Mouse (Mus musculus): ENCODE results near the gene Stard13.

Stard13 gene

GRCm38 (mm10) chr5:151233400-151234031 is at the start of gene Stard13:
TSS of gene Stard13 (minus strand) at chr5:151233836.
- peak; percentile 6 for DNase-seq (ENCODE audit: low read depth, low spot score)

DNA sequence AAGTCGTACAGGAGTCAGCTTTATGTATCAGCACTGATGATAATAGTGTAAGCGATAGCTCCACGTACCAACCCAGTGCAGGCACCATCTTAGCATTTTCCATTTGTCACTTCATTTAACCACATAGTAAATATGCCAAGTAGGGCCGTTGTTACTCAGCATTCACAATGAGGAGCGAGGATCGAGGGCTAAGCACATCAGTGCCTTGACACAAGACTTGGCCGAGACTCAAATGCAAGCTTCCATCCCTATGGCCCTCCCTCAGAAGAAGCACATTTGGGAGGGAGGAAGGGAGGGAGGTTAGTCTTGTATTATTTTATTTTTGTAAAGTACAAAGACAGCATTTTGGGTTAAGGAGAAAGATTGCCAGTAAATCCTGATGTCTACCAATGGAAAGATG is 45.9 kb upstream of the Stard13 start:
- DNase-seq (ENCODE audit: low read depth, low spot score), result no peak

GRCm38 (mm10) chr5:151277927-151278326 is 44.3 kb upstream of the Stard13 start:
- no peak for DNase-seq (ENCODE audit: low read depth, low spot score)

DNA sequence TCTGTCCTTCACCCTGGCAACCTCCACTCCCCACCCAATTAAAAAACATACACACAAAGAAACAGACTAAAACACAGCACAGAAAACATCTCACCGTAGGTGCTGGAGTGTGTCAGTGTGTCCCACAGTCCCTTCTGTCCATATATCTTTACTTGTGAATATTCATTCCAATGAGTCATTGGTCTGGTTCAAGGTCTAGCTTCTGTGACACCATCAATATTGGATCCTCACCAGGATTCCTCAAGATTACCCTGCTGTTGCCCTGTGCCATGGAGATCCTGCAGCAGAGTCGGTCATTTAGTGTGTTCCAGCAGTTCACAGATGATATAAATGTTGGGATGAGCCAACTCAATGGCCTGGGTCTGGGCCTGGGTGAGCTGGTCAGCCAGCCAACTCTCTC is 42.4 kb upstream of the Stard13 start:
- no peak for DNase-seq (ENCODE audit: low read depth, low spot score)

GRCm38 (mm10) chr5:151274265-151274664 is 40.6 kb upstream of the Stard13 start:
- DNase-seq (ENCODE audit: low read depth, low spot score), result no peak

DNA sequence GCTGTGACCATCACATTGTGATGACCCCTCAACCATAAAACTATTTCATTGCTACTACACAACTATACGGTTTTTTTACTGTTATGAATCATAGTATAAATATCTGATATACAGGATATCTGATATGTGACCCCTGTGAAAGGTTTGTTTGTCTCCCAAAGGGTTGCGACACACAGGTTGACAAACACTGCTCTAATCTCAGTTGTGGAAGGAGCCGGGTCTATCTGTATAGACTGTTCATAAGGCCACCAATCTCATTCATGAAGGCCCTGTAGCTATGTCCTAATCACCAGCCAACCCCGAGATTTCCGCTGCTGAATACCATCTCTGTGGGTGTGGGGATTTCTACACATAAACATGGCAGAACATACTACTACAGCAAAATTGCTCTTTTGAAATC is 37.2 kb upstream of the Stard13 start:
- DNase-seq (ENCODE audit: low read depth, low spot score), result no peak

- DNase-seq (ENCODE audit: low read depth, low spot score), result no peak
These were observed 33.4 kb upstream of the Stard13 start for GRCm38 (mm10) chr5:151266896-151267634.

- no peak for DNase-seq (ENCODE audit: low read depth, low spot score)
These were observed 27.9 kb upstream of the Stard13 start for GRCm38 (mm10) chr5:151261558-151261957.

DNA sequence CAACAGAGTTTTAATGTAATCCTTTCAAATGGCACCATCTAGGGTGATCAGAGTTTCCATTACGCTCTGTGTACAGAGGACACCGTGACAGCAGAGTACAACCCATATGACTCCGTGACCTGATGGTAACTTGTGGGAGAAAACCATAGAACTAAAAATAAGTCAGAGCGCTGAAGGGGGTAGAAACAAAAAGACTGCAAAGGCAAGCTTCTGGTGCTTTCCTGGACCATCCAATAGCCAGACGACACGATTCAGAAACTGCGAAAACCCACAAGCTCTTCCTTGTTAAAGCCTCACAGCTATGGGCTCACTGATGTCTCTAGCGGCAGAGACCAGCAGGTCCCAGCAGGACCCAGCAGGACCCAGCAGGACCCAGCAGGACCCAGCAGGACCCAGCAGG is 18.6 kb upstream of the Stard13 start:
- no peak for DNase-seq (ENCODE audit: low read depth, low spot score)

- DNase-seq (ENCODE audit: low read depth, low spot score), result no peak
These were observed 18.0 kb upstream of the Stard13 start for GRCm38 (mm10) chr5:151251656-151252055.

GRCm38 (mm10) chr5:151248671-151249620 is 15.3 kb upstream of the Stard13 start:
- DNase-seq (ENCODE audit: low read depth, low spot score), result no peak

DNA sequence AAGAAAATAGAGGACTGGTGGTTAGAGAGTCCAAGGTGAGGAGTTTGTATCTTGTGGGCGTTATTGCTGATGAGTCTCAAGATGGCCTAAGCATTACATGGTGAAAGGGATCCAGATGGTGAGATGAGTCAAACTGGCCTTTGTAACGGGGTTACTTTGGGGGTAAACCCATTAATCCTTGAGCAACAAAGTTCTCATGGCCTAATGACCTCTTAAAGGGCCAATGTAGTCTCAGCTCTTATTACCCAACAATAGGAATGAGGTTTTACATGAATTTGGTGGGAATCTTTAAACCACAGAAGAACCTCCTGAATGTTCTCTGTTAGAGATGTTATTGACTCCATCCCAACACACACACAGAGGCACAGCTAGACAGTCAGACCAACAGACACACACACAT is 14.4 kb upstream of the Stard13 start:
- DNase-seq (ENCODE audit: low read depth, low spot score), result no peak

- no peak for DNase-seq (ENCODE audit: low read depth, low spot score)
These were observed 13.7 kb upstream of the Stard13 start for GRCm38 (mm10) chr5:151247115-151247875.

GRCm38 (mm10) chr5:151246287-151246686 is 12.7 kb upstream of the Stard13 start:
- DNase-seq (ENCODE audit: low read depth, low spot score), result no peak

DNA sequence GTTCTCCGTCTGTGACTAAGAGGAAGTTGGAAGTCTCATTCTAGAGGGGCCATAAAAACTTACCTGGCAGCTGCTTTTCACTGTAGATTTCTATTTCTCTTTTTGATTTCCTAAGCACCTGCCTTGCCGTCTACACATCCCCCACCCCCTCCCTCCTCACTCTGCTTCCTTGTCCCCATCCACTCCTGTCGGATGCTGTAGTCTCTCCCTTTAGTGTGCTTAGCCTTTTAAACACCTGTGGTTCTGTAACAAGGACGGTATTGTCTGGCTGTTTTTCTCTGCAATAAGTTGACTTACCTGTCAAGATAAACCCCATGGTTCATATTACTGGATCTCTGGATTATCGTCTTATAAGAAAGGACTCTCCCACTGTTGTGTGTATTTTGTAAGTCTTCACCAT is 11.9 kb upstream of the Stard13 start:
- DNase-seq (ENCODE audit: low read depth, low spot score), result no peak

DNA sequence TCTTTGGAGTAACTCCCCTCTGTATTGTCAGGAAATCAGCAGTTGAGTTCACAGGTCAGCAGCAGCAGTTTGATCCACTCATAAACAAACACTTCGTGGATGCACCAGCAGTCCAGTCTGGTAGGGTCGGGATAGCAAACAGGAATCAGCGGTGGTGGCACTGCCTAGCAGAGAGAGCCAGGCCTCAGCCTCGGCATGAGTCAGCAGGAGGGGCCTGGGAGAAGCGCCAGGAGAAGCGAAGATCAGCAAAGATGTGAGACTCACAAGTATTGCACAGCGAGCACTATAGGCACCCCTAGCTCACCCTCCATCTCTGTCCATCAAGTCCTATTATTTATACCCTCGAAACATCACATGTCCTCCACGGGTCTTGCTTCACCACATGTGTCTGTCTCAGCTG is 5.1 kb upstream of the Stard13 start:
- no peak for DNase-seq (ENCODE audit: low read depth, low spot score)

GRCm38 (mm10) chr5:151236411-151236810 is 2.8 kb upstream of the Stard13 start:
- peak; percentile 5 for DNase-seq (ENCODE audit: low read depth, low spot score)

DNA sequence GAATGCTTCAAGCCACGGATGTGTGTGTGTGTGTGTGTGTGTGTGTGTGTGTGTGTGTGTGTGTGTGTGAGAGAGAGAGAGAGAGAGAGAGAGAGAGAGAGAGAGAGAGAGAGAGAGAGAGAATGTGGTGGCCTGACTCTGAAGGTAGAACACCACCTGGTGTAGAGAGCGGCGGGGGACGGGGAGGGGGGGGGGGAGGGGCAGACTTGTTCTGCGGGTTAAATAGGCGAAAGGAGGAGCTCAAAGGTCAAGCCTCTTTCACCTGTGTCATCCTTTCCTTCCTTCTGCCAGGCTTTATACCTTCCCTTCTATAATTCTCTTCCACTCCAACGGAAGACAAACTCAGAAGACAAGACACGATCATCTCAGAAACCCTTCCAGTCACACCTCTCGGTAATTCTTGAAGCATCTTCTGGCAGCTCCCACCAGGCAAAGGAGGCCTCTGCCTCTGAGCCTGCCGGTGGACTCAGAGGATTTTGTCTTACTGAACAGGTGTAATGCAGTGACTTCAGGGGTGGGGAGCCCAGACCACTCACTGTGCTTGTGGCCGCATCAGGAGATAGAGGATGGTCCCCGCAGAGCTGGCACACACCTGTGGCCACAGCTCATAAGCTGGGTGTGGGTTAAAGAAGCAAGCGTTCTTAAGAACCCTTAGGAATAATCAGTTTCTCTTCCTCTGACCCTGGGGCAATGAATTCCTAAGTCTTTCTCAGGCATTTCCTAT is 898 bp downstream of the Stard13 start:
- DNase-seq (ENCODE audit: low read depth, low spot score), result no peak

- DNase-seq (ENCODE audit: low read depth, low spot score), result no peak
These were observed 1.8 kb downstream of the Stard13 start for GRCm38 (mm10) chr5:151231861-151232260.

- no peak for DNase-seq (ENCODE audit: low read depth, low spot score)
These were observed 2.2 kb downstream of the Stard13 start for GRCm38 (mm10) chr5:151231411-151231810.

DNA sequence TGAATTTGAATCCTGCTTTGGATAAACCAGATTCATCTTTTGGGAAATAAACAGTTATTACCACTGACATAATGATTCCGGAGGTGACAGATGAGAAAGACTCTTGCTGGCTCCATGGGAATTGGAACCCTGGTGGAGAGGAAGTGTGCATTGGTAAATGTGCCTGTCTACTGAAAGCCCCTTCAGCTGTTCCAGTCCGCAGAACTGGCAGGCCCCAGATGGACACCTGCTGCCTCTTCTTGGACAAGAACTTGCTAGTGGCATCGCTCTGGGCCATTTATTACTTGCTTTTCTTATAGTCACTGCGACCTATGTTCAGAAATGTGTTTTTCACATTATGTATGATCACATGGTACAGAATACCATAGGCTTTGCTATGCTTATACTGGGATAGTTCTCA is 3.2 kb downstream of the Stard13 start:
- no peak for DNase-seq (ENCODE audit: low read depth, low spot score)
